Mouse (Mus musculus) layer of hippocampus, adult 11-12 months (tissue): Measurements from ENCODE around the gene Mtus2.
"Not testable (repeated sequence)": the region's sequence is repeated elsewhere in the genome, so short reads cannot be mapped to it uniquely, and the experiment has no call there.

ENCODE experiments used
- DNase-seq: peaks from one replicate; pipeline ENCODE4 v3.0.0; 2022; ENCODE audit warnings: low spot score

The Mtus2 gene

GRCm38 (mm10) chr5:148115207-148115817, 158.2 kb downstream of the Mtus2 start:
- DNase-seq: no peak

- DNase-seq: no peak
These were observed 167.2 kb downstream of the Mtus2 start for GRCm38 (mm10) chr5:148124354-148124753.

- peak; percentile 52 for DNase-seq
These were observed 173.8 kb downstream of the Mtus2 start for GRCm38 (mm10) chr5:148130691-148131457.

GRCm38 (mm10) chr5:148131458-148132131, 174.5 kb downstream of the Mtus2 start:
- DNase-seq: no peak

- peak; percentile 22 for DNase-seq
These were observed 176.4 kb downstream of the Mtus2 start for GRCm38 (mm10) chr5:148133448-148134060.

- DNase-seq: no peak
These were observed 184.5 kb downstream of the Mtus2 start for GRCm38 (mm10) chr5:148141662-148142061.

DNA sequence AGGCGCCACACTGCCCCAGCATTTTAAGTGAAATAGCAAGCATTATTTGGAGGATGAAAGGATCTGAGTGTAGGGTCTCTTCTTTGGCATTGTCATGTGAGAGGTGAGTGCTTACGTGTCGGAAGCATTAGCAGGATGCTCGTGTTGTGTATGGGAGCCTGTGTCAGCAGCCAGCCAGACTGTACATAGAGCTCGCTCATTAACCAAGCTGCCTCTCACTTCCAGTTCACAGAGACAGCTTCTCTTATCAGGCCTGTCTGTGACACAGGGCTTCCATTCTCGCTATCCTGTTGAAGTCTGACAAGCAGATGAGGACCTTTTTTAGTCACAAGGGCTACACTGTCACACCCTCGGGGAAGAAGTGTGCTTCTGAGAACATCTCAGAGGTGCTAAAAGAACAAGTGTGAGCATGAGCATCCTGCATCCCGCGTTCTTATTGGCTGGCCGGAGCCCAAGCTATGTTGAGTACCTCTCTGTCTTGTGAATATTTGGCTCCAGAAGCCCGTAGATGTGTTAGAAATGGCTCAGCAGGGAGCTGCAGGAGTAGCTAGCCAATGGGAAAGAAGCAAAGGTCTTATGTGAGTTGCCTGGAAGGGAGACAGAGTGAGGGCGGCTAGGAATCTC, 189.2 kb downstream of the Mtus2 start:
- peak; percentile 21 for DNase-seq

DNA sequence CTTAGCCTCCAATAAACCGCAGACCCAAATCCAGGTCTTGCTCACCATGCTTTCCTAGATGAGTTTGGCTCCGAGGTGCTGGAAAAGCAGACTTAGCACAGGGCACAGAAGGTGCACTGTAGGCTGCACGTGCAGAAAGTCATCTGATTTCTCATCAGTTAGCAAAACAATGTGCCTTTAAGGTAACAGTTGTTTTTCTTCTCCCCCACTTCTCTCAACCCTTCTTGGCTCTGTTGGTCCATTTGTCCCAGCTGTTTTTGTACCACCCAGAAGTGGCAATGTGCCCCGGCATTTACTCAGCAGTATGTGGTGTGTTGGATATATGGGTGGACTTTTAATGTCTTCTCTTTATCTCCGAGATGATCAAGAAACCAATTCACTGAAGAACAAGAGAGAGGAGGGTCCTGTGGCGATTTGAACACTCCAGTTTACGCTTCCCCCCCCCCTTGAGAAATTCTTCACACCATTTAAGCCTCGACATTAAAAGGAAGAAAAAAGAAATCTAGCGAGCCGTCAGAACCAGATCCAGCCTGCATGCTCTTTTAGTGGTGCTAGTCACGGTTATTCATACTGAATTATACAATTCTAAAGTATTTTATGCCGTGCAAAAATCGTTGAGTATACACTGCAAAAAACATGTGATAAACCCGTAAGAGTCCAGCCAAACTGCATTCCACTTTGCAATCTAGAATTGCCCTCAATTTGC, 194.9 kb downstream of the Mtus2 start:
- DNase-seq: no peak

- DNase-seq: no peak
These were observed 195.7 kb downstream of the Mtus2 start for GRCm38 (mm10) chr5:148152600-148153402.

- no peak for DNase-seq
These were observed 196.2 kb downstream of the Mtus2 start for GRCm38 (mm10) chr5:148153403-148153713.

DNA sequence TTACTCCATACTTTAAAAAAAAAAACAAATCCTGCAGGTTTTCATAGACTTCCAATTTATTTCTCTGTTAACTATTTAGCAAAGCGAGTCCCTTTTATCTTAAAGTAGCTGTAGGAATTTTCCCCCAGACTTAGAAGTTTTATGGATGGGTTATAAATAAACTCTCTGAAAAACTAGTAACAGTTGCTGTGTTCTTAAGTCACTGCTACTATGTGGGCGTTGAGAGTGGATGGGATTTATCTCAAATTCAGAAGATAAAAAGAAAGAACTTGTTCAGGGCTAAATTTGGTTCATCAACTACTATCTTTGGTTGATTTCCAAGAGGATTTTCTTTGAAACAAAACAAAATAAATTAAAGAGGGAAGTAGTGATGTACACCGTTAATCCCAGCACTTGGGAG, 197.6 kb downstream of the Mtus2 start:
- no peak for DNase-seq

DNA sequence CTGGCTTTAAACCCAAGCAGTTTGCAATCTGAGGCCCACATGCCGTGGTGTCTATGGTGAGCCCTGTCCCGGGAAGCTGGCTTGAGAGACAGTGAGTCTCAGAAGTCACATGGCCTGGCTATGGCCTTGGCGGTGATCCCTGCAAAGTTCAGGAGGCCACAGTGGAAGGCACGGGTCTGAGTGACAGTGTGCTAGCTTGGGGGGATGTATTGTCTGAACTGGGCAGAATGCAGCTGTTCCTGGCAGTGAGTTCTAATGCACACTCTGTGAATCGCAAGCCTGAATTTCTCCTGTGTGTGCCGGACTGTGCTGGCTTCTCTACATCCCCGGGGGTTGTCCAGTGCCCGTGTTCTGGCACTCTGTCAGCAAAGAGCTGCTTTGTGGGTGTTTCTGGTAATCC, 202.2 kb downstream of the Mtus2 start:
- no peak for DNase-seq

DNA sequence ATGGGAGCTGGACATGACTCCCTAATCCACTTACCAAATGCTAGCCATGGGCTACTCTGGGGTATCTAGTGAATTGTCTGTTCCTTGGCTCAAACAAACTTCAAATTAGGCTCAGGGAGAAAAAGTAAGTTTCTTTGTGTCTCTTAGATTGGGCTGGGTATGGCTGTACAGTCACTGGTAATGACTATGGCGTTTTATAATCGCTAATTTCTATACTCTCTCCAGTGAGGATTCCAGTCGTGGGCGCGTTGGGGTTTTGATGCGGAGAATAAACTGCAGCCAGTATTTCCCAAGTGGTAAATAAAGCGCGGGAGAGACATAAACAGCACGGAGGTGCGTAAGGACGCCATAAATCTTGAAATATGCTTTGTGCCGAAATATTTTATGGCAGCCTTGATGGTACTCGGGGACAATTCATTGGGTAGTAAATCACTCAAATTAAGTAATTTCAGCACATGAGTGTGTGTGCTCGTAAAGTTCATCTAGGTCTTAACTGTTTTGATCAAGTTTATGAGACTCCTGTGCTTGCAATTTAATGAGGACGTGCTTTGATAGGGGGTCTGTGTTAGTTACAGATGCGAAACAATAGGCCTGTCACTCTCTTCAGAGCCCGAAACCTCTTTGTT, 203.5 kb downstream of the Mtus2 start:
- no peak for DNase-seq

- no peak for DNase-seq
These were observed 208.0 kb downstream of the Mtus2 start for GRCm38 (mm10) chr5:148165111-148165510.

- no peak for DNase-seq
These were observed 218.0 kb downstream of the Mtus2 start for GRCm38 (mm10) chr5:148175091-148175490.

GRCm38 (mm10) chr5:148175742-148176426, 218.8 kb downstream of the Mtus2 start:
- no peak for DNase-seq

GRCm38 (mm10) chr5:148176539-148176938, 219.4 kb downstream of the Mtus2 start:
- DNase-seq: not testable (repeated sequence)

GRCm38 (mm10) chr5:148179231-148179630, 222.1 kb downstream of the Mtus2 start:
- DNase-seq: no peak

- DNase-seq: peak; percentile 14
These were observed 223.6 kb downstream of the Mtus2 start for GRCm38 (mm10) chr5:148180590-148181307.
